Mouse (Mus musculus) limb, embryonic 13.5 days (tissue): ENCODE results near the gene Ccng2. TPM values are rescaled to one million over a fixed set of nuclear protein-coding genes. Genes with fewer than 3 reads are reported as not detected.

Experiments
- ATAC-seq: fragments of 200-750 bp; cut with Nextera tagmentation; 2 replicates; pipeline ENCODE4 v1.8.0; 2017; ENCODE audit warnings: low read depth, moderate number of reproducible peaks, moderate TSS enrichment; ENCODE audit not compliant: low FRiP score
- H3K27ac ChIP-seq: fragments of 300-500 bp; sonication (generic); 2 replicates; pipeline ENCODE4 v1.5.1; 2015; ENCODE audit warnings: inconsistent platforms, mild to moderate bottlenecking, moderate library complexity
- H3K27me3 ChIP-seq: fragments of 300-500 bp; sonication (generic); 2 replicates; pipeline ENCODE4 v1.6.1; 2015; ENCODE audit warnings: mild to moderate bottlenecking, inconsistent platforms
- H3K36me3 ChIP-seq: fragments of 300-500 bp; sonication (generic); 2 replicates; pipeline ENCODE4 v1.6.1; 2015; ENCODE audit warnings: inconsistent platforms, mild to moderate bottlenecking, moderate library complexity
- H3K4me1 ChIP-seq: fragments of 300-500 bp; sonication (generic); 2 replicates; pipeline ENCODE4 v1.6.1; 2015; ENCODE audit warnings: inconsistent platforms
- H3K4me2 ChIP-seq: fragments of 300-500 bp; sonication (generic); replicated peaks from 2 replicates; pipeline ENCODE4 v1.6.1; 2015; ENCODE audit warnings: inconsistent platforms, mild to moderate bottlenecking, moderate library complexity
- H3K4me3 ChIP-seq: fragments of 300-500 bp; sonication (generic); 2 replicates; pipeline ENCODE4 v1.5.1; 2015; ENCODE audit warnings: moderate library complexity, mild to moderate bottlenecking, inconsistent platforms
- H3K9ac ChIP-seq: fragments of 300-500 bp; sonication (generic); 2 replicates; pipeline ENCODE4 v1.6.1; 2015; ENCODE audit warnings: mild to moderate bottlenecking, inconsistent platforms
- H3K9me3 ChIP-seq: fragments of 300-500 bp; sonication (generic); 2 replicates; pipeline ENCODE4 v1.6.1; 2016; ENCODE audit warnings: inconsistent platforms
- WGBS: fragments of 180-500 bp; shearing (Covaris S2); methylation state at CpG from one replicate; pipeline ENCODE4 v1.1.7; 2015; 5-methylcytosine and 5-hydroxymethylcytosine counted together
- polyA plus RNA-seq: library from polyadenylated mRNA; unstranded; fragments of >200 nt; fragmentation: Nextera tagmentation; extraction: Ambion mirVana; gene quantifications from 2 replicates; pipeline ENCODE4 v1.2.1, GENCODE M21; 2015

Ccng2 gene
- polyA plus RNA-seq, 1 experiment from 2014 or later: 85.8 TPM

- no peaks in the 10 kb centered on the region for H3K27me3 ChIP-seq
- H3K4me3 ChIP-seq: no peak overlapping the region
- 82% methylated on average over 8 of the region's 8 CpGs for WGBS
- peaks cover 6% of the 10 kb centered on the region; the same call in 1 of the 2 replicates for H3K4me1 ChIP-seq
- H3K4me2 ChIP-seq: no peak overlapping the region
- no peaks in the 10 kb centered on the region for H3K36me3 ChIP-seq
- no peak overlapping the region for H3K27ac ChIP-seq
- no peak overlapping the region for H3K9ac ChIP-seq
- ATAC-seq: no peak
- H3K9me3 ChIP-seq: peaks cover 5% of the 10 kb centered on the region; the same call in 1 of the 2 replicates
Observed at GRCm38 (mm10) chr5:93239590-93240544, 27.2 kb upstream of the Ccng2 start.

GRCm38 (mm10) chr5:93245280-93245679 is 21.8 kb upstream of the Ccng2 start:
- Histone ChIP-seq H3K4me3 (no peak overlapping the region), H3K9me3 (peaks cover 5% of the 10 kb centered on the region; the same call in 1 of the 2 replicates), H3K4me1 (peaks cover 4% of the 10 kb centered on the region; the same call in 1 of the 2 replicates), H3K36me3 (no peaks in the 10 kb centered on the region), H3K27ac (no peak overlapping the region), H3K9ac (no peak overlapping the region), H3K4me2 (no peak overlapping the region), H3K27me3 (no peaks in the 10 kb centered on the region)
- WGBS: 87% methylated on average over 2 of the region's 2 CpGs
- ATAC-seq: no peak

GRCm38 (mm10) chr5:93249940-93250578 is 17.0 kb upstream of the Ccng2 start:
- WGBS: 66% methylated on average over 6 of the region's 6 CpGs
- Histone ChIP-seq H3K4me3 (no peak overlapping the region), H3K27me3 (no peaks in the 10 kb centered on the region), H3K9ac (no peak overlapping the region), H3K27ac (no peak overlapping the region), H3K4me1 (no peaks in the 10 kb centered on the region), H3K36me3 (no peaks in the 10 kb centered on the region), H3K9me3 (no peaks in the 10 kb centered on the region), H3K4me2 (no peak overlapping the region)
- no peak for ATAC-seq

- H3K9me3 ChIP-seq: no peaks in the 10 kb centered on the region
- no peaks in the 10 kb centered on the region for H3K36me3 ChIP-seq
- no peak overlapping the region for H3K9ac ChIP-seq
- H3K4me3 ChIP-seq: no peak overlapping the region
- WGBS: 81% methylated on average over 12 of the region's 12 CpGs
- no peak overlapping the region for H3K4me2 ChIP-seq
- no peak for ATAC-seq
- no peaks in the 10 kb centered on the region for H3K27me3 ChIP-seq
- H3K27ac ChIP-seq: no peak overlapping the region
- H3K4me1 ChIP-seq: no peaks in the 10 kb centered on the region
Observed at GRCm38 (mm10) chr5:93251001-93251760, 15.9 kb upstream of the Ccng2 start.

- ATAC-seq: no peak
- Histone ChIP-seq H3K27ac (no peak overlapping the region), H3K36me3 (no peaks in the 10 kb centered on the region), H3K4me2 (no peak overlapping the region), H3K9me3 (peaks cover 4% of the 10 kb centered on the region; the same call in 1 of the 2 replicates), H3K9ac (no peak overlapping the region), H3K4me3 (no peak overlapping the region), H3K27me3 (no peaks in the 10 kb centered on the region), H3K4me1 (no peaks in the 10 kb centered on the region)
- 88% methylated on average over 5 of the region's 5 CpGs for WGBS
Observed at GRCm38 (mm10) chr5:93255759-93256265, 11.2 kb upstream of the Ccng2 start.

GRCm38 (mm10) chr5:93256820-93257405 is 10.1 kb upstream of the Ccng2 start:
- Histone ChIP-seq H3K36me3 (no peaks in the 10 kb centered on the region), H3K9ac (no peak overlapping the region), H3K4me1 (no peaks in the 10 kb centered on the region), H3K9me3 (peaks cover 4% of the 10 kb centered on the region; the same call in 1 of the 2 replicates), H3K27me3 (no peaks in the 10 kb centered on the region), H3K4me2 (no peak overlapping the region), H3K4me3 (no peak overlapping the region), H3K27ac (no peak overlapping the region)
- no peak for ATAC-seq

GRCm38 (mm10) chr5:93259349-93259748 is 7.7 kb upstream of the Ccng2 start:
- H3K9ac ChIP-seq: no peak overlapping the region
- H3K27me3 ChIP-seq: no peaks in the 10 kb centered on the region
- H3K4me3 ChIP-seq: no peak overlapping the region
- no peak for ATAC-seq
- no peaks in the 10 kb centered on the region for H3K4me1 ChIP-seq
- H3K27ac ChIP-seq: no peak overlapping the region
- no peaks in the 10 kb centered on the region for H3K36me3 ChIP-seq
- no peak overlapping the region for H3K4me2 ChIP-seq
- H3K9me3 ChIP-seq: peaks cover 4% of the 10 kb centered on the region; the same call in 1 of the 2 replicates

- no peaks in the 10 kb centered on the region for H3K36me3 ChIP-seq
- peaks cover 10% of the 10 kb centered on the region for H3K4me1 ChIP-seq
- WGBS: 24% methylated on average over 3 of the region's 3 CpGs
- no peak overlapping the region for H3K9ac ChIP-seq
- no peak overlapping the region for H3K27ac ChIP-seq
- no peak for ATAC-seq
- H3K9me3 ChIP-seq: peaks cover 4% of the 10 kb centered on the region; the same call in 1 of the 2 replicates
- H3K4me2 ChIP-seq: no peak overlapping the region
- no peaks in the 10 kb centered on the region for H3K27me3 ChIP-seq
- no peak overlapping the region for H3K4me3 ChIP-seq
Observed at GRCm38 (mm10) chr5:93260983-93261382, 6.1 kb upstream of the Ccng2 start.

GRCm38 (mm10) chr5:93262751-93263150 is 4.3 kb upstream of the Ccng2 start:
- no peak overlapping the region for H3K27ac ChIP-seq
- H3K9me3 ChIP-seq: no peaks in the 10 kb centered on the region
- no peak for ATAC-seq
- H3K27me3 ChIP-seq: no peaks in the 10 kb centered on the region
- H3K36me3 ChIP-seq: no peaks in the 10 kb centered on the region
- no peak overlapping the region for H3K9ac ChIP-seq
- no peak overlapping the region for H3K4me3 ChIP-seq
- WGBS: 81% methylated on average over 2 of the region's 2 CpGs
- H3K4me1 ChIP-seq: peaks cover 15% of the 10 kb centered on the region
- H3K4me2 ChIP-seq: no peak overlapping the region

- ATAC-seq: no peak
- Histone ChIP-seq H3K9me3 (no peaks in the 10 kb centered on the region), H3K9ac (no peak overlapping the region), H3K4me1 (peaks cover 15% of the 10 kb centered on the region), H3K4me3 (no peak overlapping the region), H3K27me3 (no peaks in the 10 kb centered on the region), H3K4me2 (no peak overlapping the region), H3K36me3 (no peaks in the 10 kb centered on the region), H3K27ac (no peak overlapping the region)
- WGBS: 86% methylated on average over 6 of the region's 6 CpGs
Observed at GRCm38 (mm10) chr5:93263396-93264075, 3.5 kb upstream of the Ccng2 start.

- 65% methylated on average over 1 of the region's 1 CpGs for WGBS
Observed at GRCm38 (mm10) chr5:93264136-93264700, 2.8 kb upstream of the Ccng2 start.

More at GRCm38 (mm10) chr5:93264136-93264700, 2.8 kb upstream of the Ccng2 start:
- no peak overlapping the region for H3K9ac ChIP-seq
- H3K9me3 ChIP-seq: no peaks in the 10 kb centered on the region
- H3K4me1 ChIP-seq: peaks cover 16% of the 10 kb centered on the region
- H3K27ac ChIP-seq: no peak overlapping the region
- H3K36me3 ChIP-seq: no peaks in the 10 kb centered on the region
- H3K4me3 ChIP-seq: no peak overlapping the region
- no peak overlapping the region for H3K4me2 ChIP-seq
- no peaks in the 10 kb centered on the region for H3K27me3 ChIP-seq
- no peak for ATAC-seq
